Mouse (Mus musculus): ENCODE data around the gene Dnajc21. TPM values are rescaled to one million over a fixed set of nuclear protein-coding genes. Genes with fewer than 3 reads are reported as not detected.

The Dnajc21 gene
- polyA plus RNA-seq, 1 experiment: 28.4 TPM

- Histone ChIP-seq H3K4me3 (ENCODE audit: insufficient read depth, low read length) (no peak overlapping the region), H3K4me1 (ENCODE audit: control insufficient read depth, insufficient read depth, low read length) (no peaks in the 10 kb centered on the region; the same call in 1 of the 2 replicates), H3K27ac (ENCODE audit: insufficient read depth, low read length) (no peak overlapping the region; the same call in 1 of the 2 replicates)
- TF ChIP-seq CTCF (IDR thresholded peaks at IDR 0.05; ENCODE audit: borderline replicate concordance, insufficient read depth, low read length) (no peak), POLR2A (IDR thresholded peaks at IDR 0.05; ENCODE audit: low read depth, low read length) (no peak)
These were observed 60.5 kb downstream of the Dnajc21 start for GRCm38 (mm10) chr15:10409842-10410241.

GRCm38 (mm10) chr15:10400415-10400814 lies 69.9 kb downstream of the Dnajc21 start:
- Histone ChIP-seq H3K27ac (ENCODE audit: insufficient read depth, low read length) (no peak overlapping the region), H3K4me3 (ENCODE audit: insufficient read depth, low read length) (no peak overlapping the region), H3K4me1 (ENCODE audit: control insufficient read depth, insufficient read depth, low read length) (no peaks in the 10 kb centered on the region)
- TF ChIP-seq CTCF (IDR thresholded peaks at IDR 0.05; ENCODE audit: borderline replicate concordance, insufficient read depth, low read length) (no peak), POLR2A (IDR thresholded peaks at IDR 0.05; ENCODE audit: low read depth, low read length) (no peak)

GRCm38 (mm10) chr15:10399795-10400194 lies 70.5 kb downstream of the Dnajc21 start:
- no peak overlapping the region for H3K27ac ChIP-seq (ENCODE audit: insufficient read depth, low read length)
- no peak for TF ChIP-seq CTCF (IDR thresholded peaks at IDR 0.05; ENCODE audit: borderline replicate concordance, insufficient read depth, low read length)
- no peak for TF ChIP-seq POLR2A (IDR thresholded peaks at IDR 0.05; ENCODE audit: low read depth, low read length)
- H3K4me3 ChIP-seq (ENCODE audit: insufficient read depth, low read length): no peak overlapping the region
- no peaks in the 10 kb centered on the region for H3K4me1 ChIP-seq (ENCODE audit: control insufficient read depth, insufficient read depth, low read length)

Other genes with a start within 250 kb of the Dnajc21 start
- gene Gm21973, start 145.1 kb downstream of the Dnajc21 start, polyA plus RNA-seq (2011; ENCODE audit: insufficient read length, low read depth, missing spikeins): not detected in 2 replicates
- gene Agxt2, start 112.0 kb downstream of the Dnajc21 start, polyA plus RNA-seq (2011; ENCODE audit: insufficient read length, low read depth, missing spikeins): not detected in 2 replicates
- gene Brix1, start 15.4 kb upstream of the Dnajc21 start, polyA plus RNA-seq (2011; ENCODE audit: insufficient read length, low read depth, missing spikeins): 68.5 and 84.4 TPM in 2 replicates
- gene Rad1, start 15.5 kb upstream of the Dnajc21 start, polyA plus RNA-seq (2011; ENCODE audit: insufficient read length, low read depth, missing spikeins): 18.0 and 18.5 TPM in 2 replicates
- gene Ttc23l, start 88.2 kb upstream of the Dnajc21 start, polyA plus RNA-seq (2011; ENCODE audit: insufficient read length, low read depth, missing spikeins): not detected in 2 replicates
- 134 and 136 TPM in 2 replicates for gene Rai14, start 244.1 kb upstream of the Dnajc21 start, polyA plus RNA-seq (2011; ENCODE audit: insufficient read length, low read depth, missing spikeins)